Mouse (Mus musculus) frontal cortex, adult 2 months (tissue): ENCODE results near the gene Sh2b2. TPM values are rescaled to one million over a fixed set of nuclear protein-coding genes. Genes with fewer than 3 reads are reported as not detected.

ENCODE experiments used
- DNase-seq, 2 experiments: peaks; one replicate each; pipeline ENCODE4 v3.0.0; 2022; ENCODE audit warnings: low spot score in 1 of 2; ENCODE audit errors: extremely low spot score in 1 of 2
- polyA plus RNA-seq: library from polyadenylated mRNA; depleted of rRNA; stranded (reverse); fragments of >200 nt; gene quantifications from 2 replicates; pipeline ENCODE4 v1.2.3, GENCODE M21; 2012; rRNA removed

Gene Sh2b2
- polyA plus RNA-seq, 1 experiment, result 11.2 TPM

GRCm38 (mm10) chr5:136183766-136184165 is 62.6 kb downstream of the Sh2b2 start:
- no peak for DNase-seq

- DNase-seq, result no peak
These were observed 63.5 kb downstream of the Sh2b2 start for GRCm38 (mm10) chr5:136182830-136183229.

- DNase-seq, result peak in 1 of 2 experiments; percentile 70
These were observed 64.3 kb downstream of the Sh2b2 start for GRCm38 (mm10) chr5:136182049-136182448.

- DNase-seq, result no peak
These were observed 65.2 kb downstream of the Sh2b2 start for GRCm38 (mm10) chr5:136181197-136181596.

GRCm38 (mm10) chr5:136179594-136179993 is 66.8 kb downstream of the Sh2b2 start:
- DNase-seq, result no peak

- peak; percentile 30 to 66 for DNase-seq
These were observed 72.5 kb downstream of the Sh2b2 start for GRCm38 (mm10) chr5:136173606-136174463.

- no peak for DNase-seq
These were observed 73.4 kb downstream of the Sh2b2 start for GRCm38 (mm10) chr5:136172939-136173338.

- DNase-seq, result no peak
These were observed 74.7 kb downstream of the Sh2b2 start for GRCm38 (mm10) chr5:136171363-136172341.

- DNase-seq, result peak; percentile 66 to 85
These were observed 75.6 kb downstream of the Sh2b2 start, which contains the start of gene Orai2 for GRCm38 (mm10) chr5:136170512-136171362. Orai2 (minus strand) TSS chr5:136170713.

- DNase-seq, result peak; percentile 28 to 56
These were observed 76.5 kb downstream of the Sh2b2 start for GRCm38 (mm10) chr5:136169626-136170511.

Other genes starting within 250 kb of the Sh2b2 start
- gene Upk3b, start 208.1 kb downstream of the Sh2b2 start, polyA plus RNA-seq, result not detected in 2 replicates
- gene Upk3bl, start 192.1 kb downstream of the Sh2b2 start, polyA plus RNA-seq, result 0.22 and 0.67 TPM in 2 replicates
- gene Rasa4, start 162.6 kb downstream of the Sh2b2 start, polyA plus RNA-seq, result 23.9 and 24.6 TPM in 2 replicates
- 121 TPM in 2 replicates for gene Polr2j, start 129.9 kb downstream of the Sh2b2 start, polyA plus RNA-seq
- 21.9 and 24.4 TPM in 2 replicates for gene Lrwd1, start 110.5 kb downstream of the Sh2b2 start, polyA plus RNA-seq
- 11.5 and 12.1 TPM in 2 replicates for gene Alkbh4, start 110.4 kb downstream of the Sh2b2 start, polyA plus RNA-seq
- 58.3 and 62.3 TPM in 2 replicates for gene Orai2, start 75.8 kb downstream of the Sh2b2 start, polyA plus RNA-seq
- 38.4 and 41.2 TPM in 2 replicates for gene Prkrip1, start 47.6 kb downstream of the Sh2b2 start, polyA plus RNA-seq